Mouse (Mus musculus): ENCODE results near the gene Eps8.

Gene Eps8

DNA sequence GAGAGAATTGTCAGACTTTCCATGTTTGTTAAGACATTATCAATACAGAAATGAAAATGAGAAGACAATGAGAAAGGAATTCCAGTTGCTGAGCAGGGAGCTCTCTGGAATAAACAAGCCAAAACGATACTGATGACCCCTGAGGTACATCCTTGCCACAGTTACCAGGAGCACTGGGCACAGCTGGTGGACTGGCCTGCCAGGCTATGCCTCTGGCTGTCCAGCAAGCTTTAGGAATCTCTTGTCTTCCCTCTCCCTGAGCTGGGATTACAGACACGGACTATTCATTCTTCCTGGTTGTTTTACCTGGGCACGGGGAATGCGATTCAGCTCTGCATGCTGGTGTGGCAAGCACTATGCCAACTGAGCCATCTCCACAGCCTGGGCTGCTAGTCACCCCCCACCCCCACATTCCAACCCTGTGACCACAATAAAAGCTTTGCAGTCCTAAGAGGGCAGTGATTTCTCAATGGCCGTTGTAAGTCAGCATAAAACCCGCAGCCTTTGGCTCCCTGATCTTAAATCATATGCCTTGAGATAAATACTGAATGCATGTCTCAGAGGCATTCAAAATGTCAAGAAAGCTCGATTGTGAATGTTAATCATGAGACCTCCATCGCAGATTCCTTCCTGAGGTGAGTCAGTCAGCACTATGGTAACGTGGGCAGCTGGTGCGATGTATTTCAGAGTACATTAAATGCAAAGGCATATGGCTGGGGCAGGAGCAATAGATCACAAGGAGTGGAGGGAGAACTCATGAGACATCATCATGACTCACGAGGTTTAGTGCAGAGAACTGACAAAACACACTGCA, 134.9 kb downstream of the Eps8 start:
- ATAC-seq (ENCODE audit: low TSS enrichment) = peak; percentile 89

- no peak for ATAC-seq (ENCODE audit: low TSS enrichment)
Observed at GRCm38 (mm10) chr6:137514872-137515271, 139.8 kb downstream of the Eps8 start.

DNA sequence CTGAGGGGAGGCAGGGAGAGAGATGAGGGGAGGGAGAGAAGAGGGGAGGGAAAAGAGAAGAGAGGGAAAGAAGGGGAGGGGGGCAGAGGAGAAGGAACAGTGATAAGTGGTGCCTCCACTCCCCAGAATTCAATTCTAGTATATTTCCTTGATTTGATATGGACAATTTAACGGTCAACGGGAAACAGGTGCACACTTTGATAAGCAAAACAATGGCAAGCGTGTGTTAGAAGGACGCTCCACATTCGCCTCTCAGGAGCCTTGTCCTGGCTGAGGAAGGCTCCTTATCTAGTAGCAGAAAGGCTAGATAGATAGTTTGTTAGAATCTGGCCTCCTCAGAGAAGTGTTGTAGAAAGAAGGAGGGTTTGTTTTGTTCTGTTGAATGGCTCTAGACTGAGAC, 141.9 kb downstream of the Eps8 start:
- ATAC-seq (ENCODE audit: low TSS enrichment) = no peak

GRCm38 (mm10) chr6:137509341-137510045, 145.2 kb downstream of the Eps8 start:
- no peak for ATAC-seq (ENCODE audit: low TSS enrichment)

GRCm38 (mm10) chr6:137508936-137509335, 145.7 kb downstream of the Eps8 start:
- no peak for ATAC-seq (ENCODE audit: low TSS enrichment)

GRCm38 (mm10) chr6:137506563-137506962, 148.1 kb downstream of the Eps8 start:
- no peak for ATAC-seq (ENCODE audit: low TSS enrichment)

GRCm38 (mm10) chr6:137505555-137506227, 149.0 kb downstream of the Eps8 start:
- ATAC-seq (ENCODE audit: low TSS enrichment) = no peak

DNA sequence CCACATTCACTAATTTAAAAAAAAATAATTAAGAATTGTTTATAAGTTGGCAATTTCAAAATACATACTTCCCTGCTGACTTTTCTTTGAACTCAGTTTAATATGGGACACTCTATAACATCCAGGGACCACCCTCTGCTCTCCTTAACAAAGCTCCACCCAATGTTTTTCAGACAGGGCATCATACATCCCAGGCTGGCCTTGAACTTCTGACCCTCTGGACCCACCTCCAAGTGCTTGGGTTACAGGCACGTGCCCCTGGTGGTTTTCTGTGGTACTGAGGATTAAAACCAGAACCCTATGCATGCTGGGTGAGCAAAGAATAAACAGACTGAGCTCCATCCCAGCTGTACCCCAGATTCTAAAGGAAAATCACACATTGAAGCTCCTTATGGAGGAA, 150.6 kb downstream of the Eps8 start:
- no peak for ATAC-seq (ENCODE audit: low TSS enrichment)

DNA sequence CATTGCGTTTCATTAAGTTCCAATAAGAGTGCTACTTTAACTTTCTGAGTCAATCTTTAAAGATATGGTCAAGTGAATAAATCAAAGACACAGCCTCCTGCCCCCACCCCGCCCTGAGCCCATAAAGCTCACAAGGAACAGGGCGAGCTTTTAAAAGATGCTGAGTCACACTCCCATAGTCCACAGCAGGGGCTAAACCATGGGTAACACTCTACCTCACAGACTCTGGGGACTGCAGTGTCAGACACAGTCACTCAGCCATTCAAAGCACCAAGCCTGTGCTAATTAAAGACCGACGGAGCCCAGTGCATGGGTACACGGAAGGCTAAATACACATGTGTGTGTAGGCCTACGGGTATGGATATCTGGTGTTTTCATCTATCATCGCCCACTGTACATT, 151.2 kb downstream of the Eps8 start:
- ATAC-seq (ENCODE audit: low TSS enrichment) = no peak

DNA sequence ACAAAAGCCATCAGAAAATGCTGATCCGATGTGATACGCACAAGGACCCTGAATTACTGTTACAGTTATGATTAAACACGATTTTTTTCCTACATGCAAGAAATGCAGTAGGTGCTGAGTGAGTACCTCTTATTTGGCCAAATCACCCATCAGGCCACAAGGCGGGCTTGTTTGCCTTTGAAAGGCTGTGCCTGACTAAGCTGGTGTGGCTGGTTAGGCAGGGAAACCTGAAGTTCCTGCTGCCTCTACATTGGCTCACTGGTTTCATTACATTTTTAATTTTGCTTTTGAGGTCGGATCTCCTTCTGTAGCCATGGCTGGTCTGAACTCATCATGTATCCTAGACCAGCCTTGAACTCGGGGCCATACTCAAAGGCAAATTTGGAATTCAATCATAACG, 151.7 kb downstream of the Eps8 start:
- no peak for ATAC-seq (ENCODE audit: low TSS enrichment)

GRCm38 (mm10) chr6:137498781-137499180, 155.9 kb downstream of the Eps8 start:
- no peak for ATAC-seq (ENCODE audit: low TSS enrichment)

DNA sequence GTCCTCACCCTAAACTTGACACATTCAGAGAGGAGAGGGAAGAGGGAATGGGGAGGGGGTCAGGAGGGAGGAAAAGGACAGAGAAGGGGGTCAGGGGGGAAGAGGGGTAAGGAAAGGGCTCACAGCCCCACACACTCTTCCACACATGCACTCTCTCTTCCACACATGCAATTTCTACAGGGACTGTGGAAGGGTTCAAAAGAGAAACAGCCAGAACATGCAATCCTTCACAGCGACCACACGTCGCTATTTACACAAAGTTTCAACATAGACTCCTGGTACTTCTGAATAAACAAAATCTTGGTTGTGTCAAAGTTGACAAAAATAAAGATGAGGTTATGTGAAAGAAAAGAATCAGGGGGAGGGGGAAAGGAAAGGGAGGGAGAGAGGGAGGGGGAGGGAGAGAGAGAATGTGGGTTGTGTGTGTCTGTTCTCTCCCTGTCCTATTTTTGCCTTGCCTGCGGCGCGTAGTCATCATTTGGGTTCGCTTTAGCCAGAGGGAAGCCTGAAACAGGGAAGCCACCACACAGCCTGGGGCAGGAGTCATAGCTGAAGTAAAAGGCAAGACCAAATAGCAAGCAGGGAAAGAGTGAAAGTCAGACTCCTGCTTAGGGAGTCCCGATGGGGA, 157.4 kb downstream of the Eps8 start:
- ATAC-seq (ENCODE audit: low TSS enrichment) = peak; percentile 73; the same call in 1 of the 2 replicates

- ATAC-seq (ENCODE audit: low TSS enrichment) = no peak
Observed at GRCm38 (mm10) chr6:137496562-137496961, 158.1 kb downstream of the Eps8 start.

DNA sequence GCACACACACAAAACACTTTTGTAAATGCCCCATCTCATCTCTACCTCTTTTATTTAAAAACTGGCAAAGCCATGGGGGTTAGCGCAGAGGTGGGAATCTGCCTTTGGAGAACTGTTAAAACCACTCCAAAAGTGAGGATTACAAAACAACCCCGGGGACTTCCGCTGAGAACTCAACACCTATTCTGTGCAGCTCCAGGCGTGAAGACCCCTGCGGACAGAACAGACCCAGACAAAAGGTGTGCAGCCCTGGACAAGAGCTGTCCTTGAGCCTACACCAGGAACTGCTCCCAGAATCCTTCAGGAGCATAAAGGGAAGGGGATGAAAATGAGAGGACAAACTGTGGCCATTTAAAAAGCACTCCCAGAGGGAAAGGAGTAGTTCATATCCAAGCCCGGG, 159.4 kb downstream of the Eps8 start:
- ATAC-seq (ENCODE audit: low TSS enrichment) = no peak

GRCm38 (mm10) chr6:137494801-137495200, 159.9 kb downstream of the Eps8 start:
- ATAC-seq (ENCODE audit: low TSS enrichment) = no peak

GRCm38 (mm10) chr6:137494136-137494475, 160.6 kb downstream of the Eps8 start:
- no peak for ATAC-seq (ENCODE audit: low TSS enrichment)

DNA sequence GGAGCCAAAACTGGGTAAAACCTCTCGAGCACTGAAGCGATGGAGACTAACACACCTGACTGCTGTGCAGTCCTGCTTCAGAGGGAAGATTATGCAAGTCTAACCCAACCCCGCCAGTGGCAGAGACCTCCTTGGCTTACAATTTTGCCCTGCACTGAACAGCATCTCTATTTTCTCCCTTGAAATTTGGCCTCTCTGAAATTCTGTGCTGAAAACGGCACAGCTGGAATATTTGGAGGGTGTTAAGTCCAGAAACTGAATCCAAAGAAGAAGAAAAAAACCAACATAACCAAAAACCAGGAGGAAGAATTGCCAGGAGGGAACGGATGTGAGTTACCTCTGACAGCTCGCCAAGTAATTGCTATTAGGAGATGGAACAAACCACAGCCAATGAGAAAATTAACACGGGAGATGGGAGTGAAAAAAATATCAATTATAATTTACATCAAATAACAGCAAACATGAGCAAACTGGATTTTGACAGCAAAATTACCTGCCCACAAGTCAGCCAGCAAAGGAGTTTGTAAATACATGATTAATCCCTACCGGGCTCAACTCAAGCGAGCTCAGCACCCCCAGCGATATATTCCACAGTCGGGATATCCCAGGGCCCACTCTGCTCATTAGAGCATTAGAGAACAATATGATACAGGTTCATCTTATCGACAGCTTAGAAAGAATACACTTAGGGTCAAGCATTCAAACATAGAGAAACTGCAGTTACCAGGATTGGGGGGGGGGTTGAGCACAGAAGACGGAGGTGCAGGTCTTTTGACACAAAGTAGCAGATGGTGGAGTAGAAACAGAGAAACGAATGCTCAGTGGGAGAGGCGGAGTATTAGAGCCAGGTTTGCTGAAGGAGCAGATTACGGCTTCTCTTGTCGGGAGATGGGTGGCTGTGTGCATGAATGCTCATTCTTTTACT, 161.2 kb downstream of the Eps8 start:
- ATAC-seq (ENCODE audit: low TSS enrichment) = no peak

GRCm38 (mm10) chr6:137492582-137492981, 162.1 kb downstream of the Eps8 start:
- no peak for ATAC-seq (ENCODE audit: low TSS enrichment)

- no peak for ATAC-seq (ENCODE audit: low TSS enrichment)
Observed at GRCm38 (mm10) chr6:137491659-137492058, 163.0 kb downstream of the Eps8 start.

- ATAC-seq (ENCODE audit: low TSS enrichment) = no peak
Observed at GRCm38 (mm10) chr6:137490115-137490514, 164.6 kb downstream of the Eps8 start.

GRCm38 (mm10) chr6:137487443-137487842, 167.2 kb downstream of the Eps8 start:
- no peak for ATAC-seq (ENCODE audit: low TSS enrichment)

Measured in frontal cortex, adult (tissue).